Mouse (Mus musculus): ENCODE data around the gene Loxl3.

Gene Loxl3

GRCm38 (mm10) chr6:83086121-83087035 lies 52.4 kb downstream of the Loxl3 start, which contains the start of gene Lbx2:
Gene Lbx2 (plus strand): TSS chr6:83086367.
- DNase-seq (ENCODE audit: low read depth): no peak

GRCm38 (mm10) chr6:83087205-83087925 lies 53.4 kb downstream of the Loxl3 start:
- no peak for DNase-seq (ENCODE audit: low read depth)

- DNase-seq (ENCODE audit: low read depth): no peak
These were observed 53.9 kb downstream of the Loxl3 start for GRCm38 (mm10) chr6:83087926-83088260.

- DNase-seq (ENCODE audit: low read depth): peak; percentile 26
These were observed 58.6 kb downstream of the Loxl3 start for GRCm38 (mm10) chr6:83092416-83093127.

- no peak for DNase-seq (ENCODE audit: low read depth)
These were observed 62.0 kb downstream of the Loxl3 start for GRCm38 (mm10) chr6:83095968-83096367.

GRCm38 (mm10) chr6:83098411-83098810 lies 64.4 kb downstream of the Loxl3 start:
- DNase-seq (ENCODE audit: low read depth): no peak

- peak; percentile 96 for DNase-seq (ENCODE audit: low read depth)
These were observed 67.3 kb downstream of the Loxl3 start, which contains the start of the genes Ccdc142 and Gm42688 for GRCm38 (mm10) chr6:83101316-83101687. Gene Ccdc142 (plus strand): TSS chr6:83101601. Gene Gm42688 (plus strand): TSS chr6:83101617.

GRCm38 (mm10) chr6:83101688-83102556 lies 67.9 kb downstream of the Loxl3 start:
- DNase-seq (ENCODE audit: low read depth): peak; percentile 67

Data from 416B (cell line).